Mouse (Mus musculus) myocyte (in vitro differentiated cells): Measurements from ENCODE around the gene Pof1b. TPM values are rescaled to one million over a fixed set of nuclear protein-coding genes. Genes with fewer than 3 reads are reported as not detected.

Experiments used
- H3K27me3 ChIP-seq: one replicate; pipeline ENCODE4 v1.6.1; 2011; ENCODE audit not compliant: control insufficient read depth, insufficient read depth, insufficient read length
- H3K36me3 ChIP-seq: one replicate; pipeline ENCODE4 v1.6.1; 2011; ENCODE audit not compliant: control insufficient read depth, insufficient read depth
- H3K4me2 ChIP-seq: one replicate; pipeline ENCODE4 v1.6.1; 2011; ENCODE audit warnings: low read depth, control low read depth
- H3K4me3 ChIP-seq: one replicate; pipeline ENCODE4 v1.5.1; 2011; ENCODE audit warnings: mild to moderate bottlenecking, control low read depth, moderate library complexity
- H3K79me2 ChIP-seq: one replicate; pipeline ENCODE4 v1.6.1; 2011; ENCODE audit not compliant: control insufficient read depth, insufficient read depth
- H3ac ChIP-seq: one replicate; pipeline ENCODE4 v1.6.1; 2011; ENCODE audit not compliant: control insufficient read depth, insufficient read length
- CEBPB ChIP-seq: IDR thresholded peaks from 2 replicates; pipeline ENCODE4 v1.6.1; 2011; ENCODE audit warnings: mild to moderate bottlenecking, moderate library complexity; ENCODE audit not compliant: poor library complexity, insufficient read depth, severe bottlenecking
- E2F4 ChIP-seq: IDR thresholded peaks from one replicate; pipeline ENCODE4 v1.6.1; 2011; ENCODE audit warnings: mild to moderate bottlenecking, control low read depth, moderate library complexity; ENCODE audit not compliant: insufficient read depth
- MAX ChIP-seq: IDR thresholded peaks from one replicate; pipeline ENCODE4 v1.6.1; 2011; ENCODE audit warnings: low read depth, mild to moderate bottlenecking, control low read depth
- MYOD1 ChIP-seq, 3 experiments: IDR thresholded peaks; one replicate each; pipeline ENCODE4 v1.6.1; 2011; ENCODE audit warnings: control low read depth in 2 of 3, low read depth in 2 of 3, mild to moderate bottlenecking in 2 of 3, moderate library complexity in 1 of 3; ENCODE audit not compliant: insufficient read length in 2 of 3, control insufficient read depth in 1 of 3
- MYOG ChIP-seq, 3 experiments: IDR thresholded peaks; one replicate each; pipeline ENCODE4 v1.6.1; 2011; ENCODE audit warnings: control low read depth in 2 of 3, low read depth in 2 of 3, mild to moderate bottlenecking in 2 of 3; ENCODE audit not compliant: insufficient read length in 2 of 3, control insufficient read depth in 1 of 3, insufficient read depth in 1 of 3
- POLR2A ChIP-seq: IDR thresholded peaks from one replicate; pipeline ENCODE4 v1.6.1; 2011; ENCODE audit warnings: low read depth, mild to moderate bottlenecking, control low read depth, moderate library complexity; ENCODE audit not compliant: insufficient read length
- POLR2AphosphoS2 ChIP-seq: IDR thresholded peaks from one replicate; pipeline ENCODE4 v1.6.1; 2011; ENCODE audit warnings: low read depth, control low read depth; ENCODE audit not compliant: insufficient read length
- REST ChIP-seq: IDR thresholded peaks from one replicate; pipeline ENCODE4 v1.6.1; 2011; ENCODE audit warnings: mild to moderate bottlenecking, control low read depth, moderate library complexity; ENCODE audit not compliant: insufficient read depth, insufficient read length
- SRF ChIP-seq: IDR thresholded peaks from one replicate; pipeline ENCODE4 v1.6.1; 2011; ENCODE audit warnings: low read depth; ENCODE audit not compliant: control insufficient read depth, insufficient read length
- TCF12 ChIP-seq: IDR thresholded peaks from one replicate; pipeline ENCODE4 v1.6.1; 2011; ENCODE audit warnings: mild to moderate bottlenecking, control low read depth; ENCODE audit not compliant: poor library complexity, insufficient read depth, severe bottlenecking
- TCF3 ChIP-seq: IDR thresholded peaks from one replicate; pipeline ENCODE4 v1.6.1; 2011; ENCODE audit warnings: low read depth, control low read depth; ENCODE audit not compliant: insufficient read length
- USF1 ChIP-seq: IDR thresholded peaks from one replicate; pipeline ENCODE4 v1.6.1; 2011; ENCODE audit warnings: low read depth, mild to moderate bottlenecking, control low read depth, moderate library complexity
- polyA plus RNA-seq: library from polyadenylated mRNA; unstranded; fragments of >200 nt; fragmentation: generic; extraction: Trizol; gene quantifications from one replicate; pipeline ENCODE4 v1.2.1, GENCODE M21; 2012; ENCODE audit warnings: missing spikeins

Pof1b gene
- polyA plus RNA-seq, 1 experiment = not detected

- Histone ChIP-seq H3K27me3 (no peaks in the 10 kb centered on the region), H3K79me2 (no peaks in the 10 kb centered on the region), H3K36me3 (no peaks in the 10 kb centered on the region), H3K4me2 (no peak overlapping the region), H3ac (no peak overlapping the region), H3K4me3 (no peak overlapping the region)
- TF ChIP-seq POLR2AphosphoS2 = no peak
- no peak for TF ChIP-seq MAX
- no peak for TF ChIP-seq E2F4
- TF ChIP-seq USF1 = no peak
- TF ChIP-seq SRF = no peak
- no peak for TF ChIP-seq POLR2A
Measured at GRCm38 (mm10) chrX:112601306-112602120, 96.9 kb downstream of the Pof1b start.

- Histone ChIP-seq H3K4me3 (no peak within 1 kb of the TSS), H3ac (no peak within 1 kb of the TSS), H3K36me3 (no peaks in the 10 kb centered on the region), H3K27me3 (no peaks in the 10 kb centered on the region), H3K4me2 (no peak within 1 kb of the TSS), H3K79me2 (no peaks in the 10 kb centered on the region)
- TF ChIP-seq TCF3 = no peak
- no peak for TF ChIP-seq TCF12
- no peak for TF ChIP-seq REST
- no peak for TF ChIP-seq MYOD1 (IDR thresholded peaks at IDR 0.05; ENCODE audit: control insufficient read depth in 1 of 3, insufficient read length in 2 of 3, low read depth in 2 of 3)
- no peak for TF ChIP-seq USF1
- TF ChIP-seq MYOG (IDR thresholded peaks at IDR 0.05; ENCODE audit: control insufficient read depth in 1 of 3, insufficient read depth in 1 of 3, insufficient read length in 2 of 3, low read depth in 2 of 3) = no peak
- TF ChIP-seq MAX = no peak
- TF ChIP-seq CEBPB = no peak
- no peak for TF ChIP-seq POLR2A
- TF ChIP-seq E2F4 = no peak
- TF ChIP-seq SRF = no peak
- TF ChIP-seq POLR2AphosphoS2 = no peak
Measured at GRCm38 (mm10) chrX:112600511-112601305, 97.7 kb downstream of the Pof1b start, which contains the start of gene Zfp711. TSS of gene Zfp711 (plus strand) at chrX:112600526.

Other genes starting within 250 kb of the Pof1b start
- gene 2010106E10Rik, start 203.4 kb downstream of the Pof1b start, polyA plus RNA-seq = not detected
- not detected for gene Zfp711, start 98.1 kb downstream of the Pof1b start, polyA plus RNA-seq